Mouse (Mus musculus): ENCODE measurements around the gene Gm3952.

Gene Gm3952

DNA sequence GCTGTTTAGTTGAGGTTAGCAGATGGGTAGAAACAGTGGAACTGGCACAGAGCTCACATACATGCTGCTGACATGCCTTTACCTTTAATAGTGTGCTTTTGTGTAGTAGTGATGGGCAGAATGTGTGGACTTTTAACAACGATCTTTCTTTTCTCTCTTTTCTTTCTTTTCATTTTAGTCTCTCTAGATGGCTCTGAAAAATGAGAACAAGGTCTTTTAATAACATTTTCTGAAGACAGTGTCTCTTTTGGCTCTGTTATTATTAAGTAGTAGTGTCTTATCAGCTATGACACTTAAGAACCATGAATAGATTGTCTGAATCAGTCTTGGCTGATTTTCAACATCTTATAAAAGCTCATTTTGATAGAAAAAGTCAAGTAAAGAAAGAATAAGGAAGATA is at the start of gene Gm3952:
Gm3952 (minus strand) TSS at position 101 of the 400 bp plus-strand sequence.
- DNase-seq, result no peak

DNA sequence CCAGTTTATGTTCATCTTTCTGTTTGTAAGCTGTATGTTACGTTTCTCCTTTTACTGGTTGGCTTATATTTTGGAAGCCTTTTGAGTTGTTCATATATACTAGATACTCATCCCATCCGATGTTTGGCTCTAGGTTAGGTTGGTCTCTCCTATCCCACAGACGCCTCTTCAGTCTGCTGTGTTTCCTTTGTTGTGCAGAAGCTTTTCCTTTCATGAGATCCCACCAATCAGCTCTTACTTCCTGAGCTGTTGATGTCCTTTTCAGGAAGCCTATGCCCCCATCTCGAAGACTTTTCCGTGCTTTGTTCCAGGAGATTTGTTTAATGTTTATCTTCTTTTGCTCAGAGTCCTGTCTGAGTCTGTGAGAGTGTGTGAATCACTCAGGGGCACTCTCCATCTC is 45.3 kb upstream of the Gm3952 start:
- no peak for DNase-seq

DNA sequence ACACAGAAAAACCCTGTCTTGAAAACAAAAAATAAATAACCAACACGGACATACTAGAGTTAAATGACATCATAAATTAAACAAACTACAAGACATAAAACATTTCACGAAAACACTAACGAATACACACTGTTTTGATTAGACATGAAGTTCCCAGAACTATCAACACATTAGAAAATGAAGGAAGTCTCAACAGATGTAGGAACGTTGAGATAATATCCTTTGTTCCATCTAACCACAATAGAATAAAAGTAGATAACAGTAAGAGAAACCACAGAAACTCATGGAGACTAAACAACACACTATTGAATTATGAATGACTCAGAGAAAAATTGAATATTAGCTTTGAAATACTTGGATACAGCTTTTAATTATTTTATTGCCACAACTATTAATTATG is 14.0 kb upstream of the Gm3952 start:
- DNase-seq, result no peak

DNA sequence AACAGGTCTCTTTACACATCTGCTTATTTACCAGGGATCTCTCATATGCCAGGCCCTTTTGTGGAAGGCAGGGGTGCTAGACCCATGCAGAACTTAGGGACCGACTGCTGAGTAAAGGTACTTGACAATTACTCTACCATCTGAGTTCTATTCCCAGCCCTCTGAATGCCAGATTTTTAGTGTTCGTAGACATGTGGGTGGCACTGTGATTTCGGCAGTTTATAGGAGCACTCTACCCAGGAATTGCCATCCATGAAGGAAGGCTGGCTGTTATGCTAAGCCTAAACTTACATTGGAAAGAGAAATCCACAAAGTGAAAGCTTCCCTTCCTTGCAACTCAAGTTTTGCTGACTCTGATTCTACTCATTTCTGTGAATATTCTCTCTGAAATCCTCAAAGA is 62.8 kb downstream of the Gm3952 start:
- DNase-seq, result no peak

DNA sequence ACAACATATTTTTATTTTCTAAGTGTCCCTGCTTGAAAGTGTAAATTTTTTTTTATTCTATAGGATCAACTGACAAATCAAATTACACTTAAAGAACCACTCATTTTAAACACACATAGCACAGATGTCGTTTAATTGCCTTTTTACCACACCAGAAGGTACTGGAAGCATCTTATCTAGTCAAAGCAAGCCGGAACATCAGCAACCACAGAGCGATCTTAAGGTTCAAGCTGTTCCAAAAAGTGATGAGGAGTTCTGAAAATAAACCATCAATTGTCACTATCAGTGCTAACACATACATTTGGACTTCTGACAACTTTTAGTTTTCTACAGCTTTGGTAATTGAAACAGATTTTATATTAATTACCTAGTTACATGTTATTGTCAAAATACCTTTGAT is 64.4 kb downstream of the Gm3952 start:
- no peak for DNase-seq

DNA sequence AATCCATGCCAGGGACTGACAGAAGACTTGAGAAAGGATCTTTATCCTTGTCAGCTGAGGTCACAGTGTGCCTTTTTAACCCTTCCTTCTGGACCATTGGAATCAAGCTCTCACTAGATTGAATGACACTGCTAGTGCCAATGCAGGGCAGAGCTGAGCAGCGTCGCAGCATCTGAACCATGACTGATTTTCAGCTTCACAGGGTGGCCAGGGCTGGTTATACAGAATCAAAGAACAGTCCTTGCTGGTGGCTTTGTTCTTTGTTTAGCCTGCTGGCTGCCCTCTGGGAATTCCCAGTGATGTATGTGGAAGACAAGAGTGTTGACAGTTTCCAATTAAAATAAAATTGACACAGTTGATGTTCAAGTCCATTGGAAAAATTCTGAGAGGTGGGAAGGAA is 66.2 kb downstream of the Gm3952 start:
- no peak for DNase-seq

DNA sequence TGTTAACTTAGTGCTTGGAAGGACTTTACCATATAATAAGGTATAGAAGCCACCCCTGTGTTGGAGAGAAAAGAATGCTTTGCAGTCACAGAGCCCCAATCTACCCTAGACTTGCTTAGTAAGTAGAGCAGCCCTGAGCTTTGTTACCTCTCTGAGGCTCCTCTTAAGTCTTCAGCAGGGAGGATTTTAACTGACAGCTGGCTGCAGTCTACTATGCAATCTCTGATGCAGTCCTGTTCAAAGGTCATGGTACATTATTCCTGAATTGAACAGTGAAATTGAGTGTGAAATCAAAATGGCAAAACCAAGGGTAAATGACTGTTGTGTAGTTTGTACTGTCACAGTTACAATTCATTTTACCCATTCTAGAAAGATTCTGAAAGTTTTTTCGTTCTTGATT is 71.3 kb downstream of the Gm3952 start:
- no peak for DNase-seq

DNA sequence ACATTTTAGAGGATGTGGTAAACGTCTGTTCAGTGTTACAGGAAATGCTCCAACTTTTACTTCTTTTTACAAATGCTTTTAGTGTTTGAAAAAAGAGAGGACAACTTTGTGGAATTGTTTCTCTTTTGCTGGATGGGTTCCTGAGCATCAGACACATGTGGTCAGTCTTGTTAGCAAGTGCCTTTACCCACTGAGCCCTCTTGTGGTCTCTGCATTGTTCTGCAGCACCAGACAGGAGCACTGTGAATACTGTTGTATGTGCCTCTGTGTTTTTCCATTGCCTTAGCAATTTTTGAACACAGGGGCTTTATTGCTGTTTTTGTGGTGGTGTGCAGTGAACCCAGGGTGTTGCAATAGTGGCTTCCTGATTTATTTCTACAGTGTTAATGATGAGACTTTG is 73.7 kb downstream of the Gm3952 start:
- DNase-seq, result no peak

DNA sequence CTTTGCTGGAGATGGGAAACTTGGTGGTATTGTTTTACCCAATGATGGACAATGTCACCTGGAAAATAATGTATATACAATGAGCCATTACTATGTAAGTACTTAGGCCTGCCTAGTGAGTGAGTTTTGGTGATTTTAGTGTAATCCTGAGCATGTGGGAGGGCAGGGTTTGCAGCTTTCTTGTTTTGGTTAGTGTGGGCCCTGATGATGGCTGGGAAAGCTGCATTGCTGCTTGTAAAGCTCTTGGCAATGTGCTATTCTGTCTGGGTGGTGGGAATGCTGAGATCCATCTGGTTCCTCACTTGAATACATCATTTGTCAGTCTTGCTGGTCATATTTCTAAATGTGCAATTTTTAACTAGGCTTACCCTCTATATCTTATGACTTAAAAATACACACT is 82.3 kb downstream of the Gm3952 start:
- no peak for DNase-seq

DNA sequence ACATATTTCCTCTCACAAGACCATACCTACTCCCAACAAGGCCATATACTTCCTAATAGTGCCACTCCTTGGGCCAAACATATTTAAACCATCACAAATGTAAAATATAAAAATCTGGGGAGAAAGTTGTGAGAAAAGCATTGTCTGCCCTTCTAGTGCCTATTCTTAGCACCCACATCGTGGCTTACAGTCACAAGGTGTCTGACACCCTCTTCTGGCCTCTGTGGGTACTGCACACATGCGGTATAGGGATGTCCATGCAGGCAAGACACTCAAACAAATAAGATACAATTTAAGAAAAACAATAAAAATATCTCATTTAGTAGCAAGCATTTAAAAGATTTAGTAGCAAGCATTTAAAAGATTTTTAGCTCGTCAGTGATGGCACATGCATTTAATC is 89.2 kb downstream of the Gm3952 start:
- peak; percentile 51 to 79 for DNase-seq

DNA sequence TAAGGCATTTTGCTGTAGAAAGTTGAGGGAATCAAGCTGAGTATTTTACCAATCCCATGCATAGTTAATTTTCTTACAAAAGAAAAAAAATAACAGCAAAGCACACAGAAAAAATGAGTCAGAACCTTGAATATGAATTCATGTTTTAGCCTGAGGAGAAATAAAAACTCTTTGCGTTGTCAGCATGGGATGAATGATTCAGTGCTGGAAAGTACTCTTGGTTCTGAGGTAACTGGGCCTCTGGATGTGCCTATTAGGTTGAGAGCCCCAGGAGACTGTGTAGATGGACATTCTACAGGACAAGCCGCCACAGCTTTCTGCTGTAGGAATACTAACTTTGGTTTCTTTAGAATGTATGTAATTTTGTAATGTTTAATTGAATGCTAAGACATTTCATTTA is 93.7 kb downstream of the Gm3952 start:
- DNase-seq, result no peak

DNA sequence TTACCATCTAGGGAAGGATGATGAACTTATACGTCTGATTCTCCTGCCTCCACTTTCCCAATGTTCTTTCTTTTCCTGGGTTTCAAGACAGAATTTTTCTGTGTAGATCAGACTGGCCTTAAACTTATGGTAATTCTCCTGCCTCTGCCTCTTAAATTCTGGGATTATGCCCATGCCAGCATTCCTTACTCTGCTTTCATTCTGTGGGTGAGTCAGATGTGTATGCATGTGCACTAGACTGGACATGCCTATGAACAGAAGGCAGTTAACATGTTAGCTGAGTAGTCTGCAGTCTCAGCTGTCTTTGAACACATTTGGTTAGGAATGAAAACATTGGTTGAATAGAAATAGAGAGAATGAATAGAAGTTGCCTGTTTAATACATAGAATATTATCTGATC is 94.1 kb downstream of the Gm3952 start:
- no peak for DNase-seq

DNA sequence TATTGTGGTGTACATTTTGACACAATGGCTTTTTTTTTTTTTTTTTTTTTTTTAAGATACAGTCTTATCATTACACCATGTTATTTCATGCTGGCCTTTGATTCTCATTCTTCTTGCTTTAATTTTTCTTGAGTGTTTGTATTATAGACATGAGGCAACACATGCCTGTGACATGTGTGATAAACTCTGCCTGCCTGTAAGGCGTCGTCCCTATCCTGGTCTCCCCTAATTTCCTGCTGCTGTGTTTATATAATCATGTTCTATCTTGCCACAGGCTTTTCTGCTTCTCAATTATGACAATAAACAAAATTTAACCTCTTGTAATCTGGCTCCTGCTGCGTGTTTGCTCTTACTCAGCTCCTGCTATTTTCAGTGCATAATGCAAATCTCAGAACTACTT is 100.5 kb downstream of the Gm3952 start:
- no peak for DNase-seq

DNA sequence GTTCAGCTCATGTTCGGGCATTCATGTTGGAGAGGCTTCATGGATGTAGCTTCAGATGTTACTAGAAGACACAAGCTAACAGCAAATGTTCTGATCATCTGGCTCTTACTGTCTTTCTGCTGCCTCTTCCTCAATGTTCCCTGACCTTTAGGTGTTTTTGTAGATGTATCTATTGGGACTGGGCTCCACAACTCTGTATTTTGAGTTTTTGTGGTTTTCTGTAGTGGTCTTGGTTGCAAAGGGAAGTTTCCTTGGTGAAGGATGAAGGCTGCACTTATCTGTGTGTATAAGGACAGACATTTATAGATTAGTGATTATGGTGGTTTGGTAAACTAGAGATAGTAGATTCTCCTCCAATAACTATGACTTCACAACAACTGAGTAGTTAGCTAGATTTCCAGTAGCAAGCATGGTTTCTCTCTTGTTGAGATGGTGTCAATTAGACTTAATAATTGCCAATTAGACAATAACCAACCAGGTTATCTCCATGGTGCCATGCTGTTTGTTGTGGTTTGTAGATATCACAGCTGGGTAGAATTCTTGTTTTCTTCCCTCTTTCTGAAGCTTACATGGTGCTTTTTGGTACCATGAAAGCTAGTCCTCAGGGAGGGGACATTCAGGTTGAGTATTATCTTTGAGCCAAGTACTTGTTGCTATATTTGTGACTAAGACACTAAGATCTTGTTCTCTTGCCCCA is 101.6 kb downstream of the Gm3952 start:
- DNase-seq, result no peak

Measured in spleen, adult 18-20 months (tissue).